Mouse (Mus musculus) effector memory CD4-positive, alpha-beta T cell, adult 5 months (primary cell): ENCODE data around the gene Dock8. TPM values are rescaled to one million over a fixed set of nuclear protein-coding genes. Genes with fewer than 3 reads are reported as not detected.

Experiments
- polyA plus RNA-seq: library from polyadenylated mRNA; unstranded; fragments of 100-300 nt; shearing (Covaris generic); gene quantifications from one replicate; pipeline ENCODE4 v1.2.1, GENCODE M21; 2017

The Dock8 gene
- 207 TPM for polyA plus RNA-seq

DNA sequence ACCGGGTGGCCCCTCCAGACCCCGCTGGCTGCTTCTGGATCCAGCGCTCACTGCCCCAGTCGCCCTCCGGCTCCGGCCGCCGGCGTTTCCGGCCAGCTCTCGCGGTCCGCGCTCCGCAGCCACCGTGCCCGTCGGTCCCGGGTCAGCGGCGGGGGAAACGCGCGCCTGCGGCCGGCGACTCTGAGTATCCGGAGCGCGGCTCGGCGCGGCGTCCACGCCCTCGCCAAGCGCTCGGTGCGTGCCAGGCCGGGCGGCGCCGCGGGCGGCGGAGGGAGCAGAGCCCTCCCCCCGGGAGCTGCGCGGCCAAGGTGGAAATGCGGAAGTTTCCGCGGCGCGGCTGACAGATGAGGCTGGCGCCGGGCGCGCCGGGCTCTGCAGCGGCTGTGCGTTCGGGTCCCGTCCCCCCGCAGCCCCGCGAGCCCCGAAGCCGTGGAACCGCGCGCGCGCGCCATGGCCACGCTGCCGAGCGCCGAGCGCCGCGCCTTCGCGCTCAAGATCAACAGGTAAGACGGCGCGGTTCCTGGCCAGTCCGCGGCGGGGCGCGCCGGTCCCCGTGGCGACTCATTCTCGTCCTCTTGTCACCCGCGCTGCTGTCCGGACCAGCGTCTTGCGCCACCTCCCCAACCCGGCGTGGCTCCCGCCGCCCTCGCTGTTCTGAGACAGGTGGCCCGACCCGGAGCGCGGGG lies at the start of gene Dock8:
Dock8 (plus strand) TSS at position 334 of the 686 bp plus-strand sequence.

DNA sequence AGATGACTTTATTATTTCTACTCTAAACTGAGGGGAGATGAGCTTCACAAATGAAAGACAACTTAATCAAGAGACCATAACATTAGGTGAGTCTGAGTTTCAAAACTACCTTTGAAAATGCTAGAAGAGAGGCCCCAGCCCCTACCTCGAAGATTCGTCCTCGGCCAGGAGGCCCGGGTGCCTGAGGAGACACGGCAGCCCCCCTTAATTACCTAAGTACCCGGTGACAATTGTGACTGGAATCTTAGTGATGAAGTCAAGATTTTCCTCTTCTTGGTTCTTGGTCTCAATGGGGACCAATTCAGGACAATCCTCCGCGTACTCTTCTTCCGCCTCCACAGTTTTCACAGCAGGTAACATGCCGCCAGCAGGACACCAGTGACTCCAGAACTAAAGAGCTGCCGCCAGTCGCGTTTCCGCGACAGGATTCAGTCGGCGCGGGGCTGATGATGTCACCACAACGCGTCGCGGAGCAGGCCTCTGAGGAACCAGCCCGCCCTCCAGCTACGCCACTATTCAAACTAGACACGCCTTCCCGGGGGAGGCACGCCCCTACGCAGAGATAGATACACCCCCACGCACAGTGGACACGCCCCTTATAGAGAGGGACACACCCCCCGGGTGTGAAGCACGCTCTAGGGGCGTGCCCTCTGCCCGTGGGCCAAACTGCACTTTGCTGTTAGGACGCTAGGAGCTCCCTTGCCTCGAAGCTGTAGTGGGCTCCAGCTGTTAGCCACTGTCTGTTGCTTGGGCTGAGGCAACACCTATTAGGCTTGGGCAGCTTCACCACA lies 38.0 kb upstream of the Dock8 start, which contains the start of gene Cbwd1:
Cbwd1 (minus strand) TSS at position 439 of the 791 bp plus-strand sequence.

DNA sequence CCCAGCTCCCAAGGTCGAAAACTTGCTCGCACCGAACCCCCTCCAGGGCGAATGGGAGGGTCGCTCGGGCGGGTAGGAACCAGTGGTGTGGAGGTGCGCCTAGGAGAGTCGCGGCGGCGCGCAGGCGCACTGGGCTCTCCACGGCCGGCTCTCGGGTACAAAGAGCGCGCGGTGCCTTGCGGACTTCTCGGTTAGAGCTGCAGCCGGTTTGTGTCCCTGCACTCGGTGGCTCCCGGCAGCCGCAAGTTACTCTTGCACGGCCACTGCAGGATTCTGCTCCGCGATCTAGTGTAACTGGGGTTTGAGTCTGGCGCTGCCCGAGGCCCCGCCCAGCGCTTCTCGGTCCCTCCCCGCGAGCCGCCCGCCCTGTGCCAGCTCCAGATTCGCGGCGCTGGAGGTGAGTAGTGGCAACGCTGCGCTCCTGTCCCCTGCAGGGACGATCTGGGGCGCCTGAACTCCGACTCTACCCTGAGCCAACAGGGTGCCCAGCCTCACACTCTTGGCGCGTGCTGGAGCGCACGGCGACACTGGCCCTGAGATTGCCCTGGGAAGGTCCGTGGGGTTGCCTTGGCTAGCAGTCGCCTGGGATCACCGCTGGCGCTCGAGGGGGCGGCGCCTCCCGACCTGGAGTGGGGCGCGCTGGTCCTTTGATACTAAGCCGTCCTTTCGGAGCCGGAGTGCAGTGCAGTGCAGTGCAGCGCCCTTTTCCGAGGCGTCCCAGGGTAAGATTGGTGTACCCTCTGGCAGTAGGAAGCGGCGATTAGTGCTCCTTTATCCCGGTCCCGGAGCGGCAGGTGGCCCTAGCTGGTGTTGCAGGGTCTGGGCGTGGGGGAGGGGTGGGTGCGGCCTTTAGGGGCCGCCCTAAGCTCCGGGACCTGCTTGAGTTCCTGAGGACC lies 237.5 kb downstream of the Dock8 start, which contains the start of gene Kank1:
Kank1 (plus strand) TSS at position 380 of the 896 bp plus-strand sequence.

Other genes with a start within 250 kb of the Dock8 start
- not detected for gene Pgm5, start 137.7 kb upstream of the Dock8 start, polyA plus RNA-seq
- 176 TPM for gene Gm10053, start 123.8 kb upstream of the Dock8 start, polyA plus RNA-seq
- 0.19 TPM for gene Foxd4, start 98.3 kb upstream of the Dock8 start, polyA plus RNA-seq
- gene Cbwd1, start 37.9 kb upstream of the Dock8 start, polyA plus RNA-seq, result 16.3 TPM
- gene Kank1, start 237.4 kb downstream of the Dock8 start, polyA plus RNA-seq, result not detected